Mouse (Mus musculus) embryonic facial prominence, embryonic 14.5 days (tissue): ENCODE results near the gene Map3k4. TPM values are rescaled to one million over a fixed set of nuclear protein-coding genes. Genes with fewer than 3 reads are reported as not detected.
"Not testable (repeated sequence)": the region's sequence is repeated elsewhere in the genome, so short reads cannot be mapped to it uniquely, and the experiment has no call there.

Experiments used
- ATAC-seq: fragments of 200-750 bp; cut with Nextera tagmentation; 2 replicates; pipeline ENCODE4 v1.8.0; 2017; ENCODE audit warnings: low read depth, moderate number of reproducible peaks, moderate TSS enrichment
- DNase-seq: peaks from one replicate; pipeline ENCODE4 v3.0.0-alpha.2; 2015; ENCODE audit warnings: low spot score
- H3K27ac ChIP-seq: fragments of 300-500 bp; sonication (generic); replicated peaks from 2 replicates; pipeline ENCODE4 v1.5.1; 2014; ENCODE audit warnings: low read depth, mild to moderate bottlenecking, low read length, moderate library complexity
- H3K27me3 ChIP-seq: fragments of 300-500 bp; sonication (generic); replicated peaks from 2 replicates; pipeline ENCODE4 v1.6.1; 2014; ENCODE audit warnings: low read length; ENCODE audit not compliant: control insufficient read depth, insufficient read depth
- H3K36me3 ChIP-seq: fragments of 300-500 bp; sonication (generic); 2 replicates; pipeline ENCODE4 v1.6.1; 2014; ENCODE audit warnings: low read length, mixed read lengths; ENCODE audit not compliant: control insufficient read depth, insufficient read depth
- H3K4me1 ChIP-seq: fragments of 300-500 bp; sonication (generic); 2 replicates; pipeline ENCODE4 v1.6.1; 2014; ENCODE audit warnings: antibody characterized with exemption, low read length; ENCODE audit not compliant: control insufficient read depth, insufficient read depth
- H3K4me2 ChIP-seq: fragments of 300-500 bp; sonication (generic); 2 replicates; pipeline ENCODE4 v1.6.1; 2014; ENCODE audit warnings: low read depth, mild to moderate bottlenecking, low read length, moderate library complexity, mixed read lengths
- H3K4me3 ChIP-seq: fragments of 300-500 bp; sonication (generic); 2 replicates; pipeline ENCODE4 v1.5.1; 2014; ENCODE audit warnings: low read depth, mild to moderate bottlenecking, low read length
- H3K9ac ChIP-seq: fragments of 300-500 bp; sonication (generic); 2 replicates; pipeline ENCODE4 v1.6.1; 2014; ENCODE audit warnings: low read depth, mild to moderate bottlenecking, low read length, moderate library complexity, mixed read lengths
- H3K9me3 ChIP-seq: fragments of 300-500 bp; sonication (generic); 2 replicates; pipeline ENCODE4 v1.6.1; 2016; ENCODE audit warnings: low read length; ENCODE audit not compliant: control insufficient read depth
- WGBS: fragments of 180-500 bp; shearing (Covaris S2); extraction: QIAGEN DNeasy Blood & Tissue Kit; methylation state at CpG from one replicate; pipeline ENCODE4 v1.1.7; 2014; 5-methylcytosine and 5-hydroxymethylcytosine counted together
- polyA plus RNA-seq: library from polyadenylated mRNA; unstranded; fragments of >200 nt; fragmentation: Nextera tagmentation; extraction: Ambion mirVana; gene quantifications from 2 replicates; pipeline ENCODE4 v1.2.1, GENCODE M21; 2014

Gene Map3k4
- polyA plus RNA-seq, 1 experiment from 2014 or later, result 34.2 TPM

DNA sequence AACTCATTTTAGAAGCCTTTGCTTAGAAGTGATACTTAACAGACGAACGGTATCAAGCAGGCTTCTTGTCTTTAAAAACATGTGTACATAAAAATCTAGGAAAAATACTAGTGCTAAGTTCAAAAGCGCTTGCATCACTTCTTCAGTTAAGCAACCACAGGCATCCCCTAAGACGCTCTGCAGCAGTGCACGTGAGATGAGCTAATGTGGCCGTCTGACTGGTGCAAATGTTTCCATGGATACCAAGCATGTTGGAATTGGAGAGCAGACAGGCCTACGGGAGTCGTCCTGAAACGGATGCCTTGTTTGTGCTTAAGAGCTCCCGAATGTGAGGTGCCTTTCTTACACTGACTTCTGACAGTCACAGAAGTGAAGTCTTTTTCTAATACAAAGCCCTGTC is 27.9 kb downstream of the Map3k4 start:
- H3K27me3 ChIP-seq, result no peaks in the 10 kb centered on the region
- no peak overlapping the region for H3K4me2 ChIP-seq
- 19% methylated on average over 10 of the region's 10 CpGs for WGBS
- 0 out of 2 replicates have a peak, but pooled peaks cover 3% of the 10 kb centered on the region for H3K9me3 ChIP-seq
- H3K36me3 ChIP-seq, result peaks cover 9% of the 10 kb centered on the region; the same call in 1 of the 2 replicates
- peak overlapping the region; percentile 39; the same call in 1 of the 2 replicates for H3K27ac ChIP-seq
- peak; percentile 96 for ATAC-seq
- H3K4me3 ChIP-seq, result no peak overlapping the region
- DNase-seq, result peak; percentile 95
- no peak overlapping the region for H3K9ac ChIP-seq
- H3K4me1 ChIP-seq, result peaks cover 20% of the 10 kb centered on the region

DNA sequence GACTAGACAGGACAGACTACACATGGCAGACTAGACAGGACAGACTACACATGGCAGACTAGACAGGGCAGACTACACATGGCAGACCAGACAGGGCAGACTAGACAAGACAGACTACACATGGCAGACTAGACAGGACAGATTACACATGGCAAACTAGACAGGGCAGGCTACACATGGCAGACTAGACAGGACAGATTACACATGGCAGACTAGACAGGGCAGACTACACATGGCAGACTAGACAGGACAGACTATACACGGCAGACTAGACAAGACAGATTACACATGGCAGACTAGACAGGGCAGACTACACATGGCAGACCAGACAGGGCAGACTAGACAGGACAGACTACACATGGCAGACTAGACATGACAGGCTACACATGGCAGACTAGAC is 28.8 kb downstream of the Map3k4 start:
- WGBS, result 80% methylated on average over 1 of the region's 1 CpGs
- ATAC-seq, DNase-seq: not testable (repeated sequence)

DNA sequence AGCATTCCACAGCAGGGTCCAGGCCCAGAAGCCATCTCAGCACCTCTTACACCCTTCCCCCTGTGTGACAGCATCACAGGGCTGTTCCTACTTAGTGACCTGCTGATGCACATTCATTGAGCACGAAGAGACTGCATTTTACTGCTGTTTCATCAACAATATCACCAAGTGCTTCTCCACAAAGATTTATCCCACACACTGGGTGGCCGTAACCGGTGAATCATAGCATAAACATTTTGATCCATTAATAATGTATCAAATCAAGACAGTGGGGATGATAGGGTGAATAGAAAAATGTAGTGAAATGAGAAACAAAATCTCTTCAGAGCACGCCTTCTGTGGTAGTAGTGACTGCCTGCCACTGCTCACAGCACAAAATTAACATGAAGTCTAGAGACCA is 29.7 kb downstream of the Map3k4 start:
- no peak overlapping the region for H3K4me3 ChIP-seq
- peaks cover 9% of the 10 kb centered on the region; the same call in 1 of the 2 replicates for H3K36me3 ChIP-seq
- DNase-seq (no peak), ATAC-seq (no peak)
- no peak overlapping the region for H3K4me2 ChIP-seq
- no peaks in the 10 kb centered on the region for H3K27me3 ChIP-seq
- no peak overlapping the region for H3K27ac ChIP-seq
- no peak overlapping the region for H3K9ac ChIP-seq
- peaks cover 17% of the 10 kb centered on the region for H3K4me1 ChIP-seq
- 0 out of 2 replicates have a peak, but pooled peaks cover 3% of the 10 kb centered on the region for H3K9me3 ChIP-seq
- WGBS, result 95% methylated on average over 4 of the region's 4 CpGs

More for the DNA sequence above, 28.8 kb downstream of the Map3k4 start:
- H3K36me3 ChIP-seq, H3K9ac ChIP-seq, H3K9me3 ChIP-seq, H3K27me3 ChIP-seq, H3K4me2 ChIP-seq, H3K4me3 ChIP-seq, H3K27ac ChIP-seq: not testable (repeated sequence)
- H3K4me1 ChIP-seq, result peaks cover 20% of the 10 kb centered on the region

DNA sequence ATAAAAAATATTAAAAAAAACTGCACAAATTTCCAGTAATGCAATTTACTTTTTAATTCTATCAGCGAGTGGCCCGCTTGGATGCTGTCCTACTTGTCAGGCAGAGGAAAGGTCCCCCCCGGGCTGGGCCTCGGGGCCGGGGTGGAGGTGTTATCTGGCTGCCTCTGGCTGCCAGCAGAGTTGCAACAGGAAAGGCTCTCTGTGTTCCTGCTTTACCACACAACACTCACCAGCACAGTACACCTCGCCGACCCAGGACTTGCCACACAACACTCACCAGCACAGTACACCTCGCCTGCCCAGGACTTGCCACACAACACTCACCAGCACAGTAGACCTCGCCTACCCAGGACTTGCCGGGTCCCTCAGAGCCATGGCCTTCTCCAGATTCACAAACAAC is 38.8 kb downstream of the Map3k4 start:
- Histone ChIP-seq H3K4me2 (no peak overlapping the region), H3K9ac (no peak overlapping the region), H3K27ac (peak overlapping the region; percentile 61; the same call in 1 of the 2 replicates), H3K9me3 (peaks cover 7% of the 10 kb centered on the region; the same call in 1 of the 2 replicates), H3K4me3 (no peak overlapping the region), H3K36me3 (peaks cover 33% of the 10 kb centered on the region; the same call in 1 of the 2 replicates), H3K27me3 (no peaks in the 10 kb centered on the region), H3K4me1 (peaks cover 10% of the 10 kb centered on the region; the same call in 1 of the 2 replicates)
- no peak for ATAC-seq
- no peak for DNase-seq
- 95% methylated on average over 10 of the region's 10 CpGs for WGBS

DNA sequence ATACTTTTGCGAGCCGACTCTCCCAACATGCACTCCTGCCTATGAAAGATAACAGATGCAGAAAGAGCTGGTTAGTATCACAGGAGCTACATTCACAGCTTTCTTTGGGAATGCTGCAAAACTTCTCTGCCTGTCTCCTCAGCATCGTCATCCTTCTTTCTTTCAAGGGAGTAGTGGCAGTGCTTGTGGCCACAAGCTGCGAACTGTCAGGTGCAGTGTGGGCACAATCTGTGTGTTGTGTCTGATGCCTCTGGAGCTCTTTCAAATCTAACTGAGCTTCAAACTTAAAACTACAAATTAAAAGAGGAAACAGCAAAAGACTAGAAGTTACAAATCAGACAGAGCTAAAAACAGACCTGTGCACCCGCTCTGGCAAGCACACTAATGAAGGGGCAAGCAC is 40.5 kb downstream of the Map3k4 start:
- no peak overlapping the region for H3K9ac ChIP-seq
- no peak overlapping the region for H3K4me3 ChIP-seq
- H3K27me3 ChIP-seq, result no peaks in the 10 kb centered on the region
- H3K4me2 ChIP-seq, result no peak overlapping the region
- ATAC-seq (no peak), DNase-seq (no peak)
- H3K27ac ChIP-seq, result no peak overlapping the region; the same call in 1 of the 2 replicates
- 76% methylated on average over 5 of the region's 5 CpGs for WGBS
- peaks cover 29% of the 10 kb centered on the region; the same call in 1 of the 2 replicates for H3K36me3 ChIP-seq
- peaks cover 2% of the 10 kb centered on the region; the same call in 1 of the 2 replicates for H3K9me3 ChIP-seq
- H3K4me1 ChIP-seq, result peaks cover 10% of the 10 kb centered on the region

DNA sequence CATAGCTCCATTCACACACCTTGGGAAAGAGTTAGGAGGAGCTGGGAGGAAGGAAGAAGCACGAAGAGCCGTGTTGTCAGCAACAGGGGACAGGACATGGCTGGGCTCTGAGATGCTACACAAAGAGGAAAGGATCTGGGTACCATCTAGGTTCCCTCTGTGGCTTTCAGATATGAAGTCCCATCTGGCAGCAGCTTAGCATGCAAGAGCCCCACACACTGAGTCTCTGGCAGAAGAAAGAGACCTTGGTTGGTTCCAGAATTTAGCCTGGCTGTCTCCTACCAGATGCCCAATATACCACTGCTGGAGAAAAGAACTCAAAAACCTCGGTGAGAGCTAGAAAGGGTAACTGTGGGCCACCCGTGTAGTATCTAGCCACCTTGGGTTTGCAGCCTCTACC is 41.3 kb downstream of the Map3k4 start:
- Histone ChIP-seq H3K36me3 (peaks cover 26% of the 10 kb centered on the region; the same call in 1 of the 2 replicates), H3K9me3 (no peaks in the 10 kb centered on the region), H3K4me2 (no peak overlapping the region), H3K27me3 (no peaks in the 10 kb centered on the region), H3K27ac (no peak overlapping the region), H3K9ac (no peak overlapping the region), H3K4me1 (peaks cover 10% of the 10 kb centered on the region), H3K4me3 (no peak overlapping the region)
- ATAC-seq (no peak), DNase-seq (no peak)
- WGBS, result 84% methylated on average over 4 of the region's 4 CpGs

DNA sequence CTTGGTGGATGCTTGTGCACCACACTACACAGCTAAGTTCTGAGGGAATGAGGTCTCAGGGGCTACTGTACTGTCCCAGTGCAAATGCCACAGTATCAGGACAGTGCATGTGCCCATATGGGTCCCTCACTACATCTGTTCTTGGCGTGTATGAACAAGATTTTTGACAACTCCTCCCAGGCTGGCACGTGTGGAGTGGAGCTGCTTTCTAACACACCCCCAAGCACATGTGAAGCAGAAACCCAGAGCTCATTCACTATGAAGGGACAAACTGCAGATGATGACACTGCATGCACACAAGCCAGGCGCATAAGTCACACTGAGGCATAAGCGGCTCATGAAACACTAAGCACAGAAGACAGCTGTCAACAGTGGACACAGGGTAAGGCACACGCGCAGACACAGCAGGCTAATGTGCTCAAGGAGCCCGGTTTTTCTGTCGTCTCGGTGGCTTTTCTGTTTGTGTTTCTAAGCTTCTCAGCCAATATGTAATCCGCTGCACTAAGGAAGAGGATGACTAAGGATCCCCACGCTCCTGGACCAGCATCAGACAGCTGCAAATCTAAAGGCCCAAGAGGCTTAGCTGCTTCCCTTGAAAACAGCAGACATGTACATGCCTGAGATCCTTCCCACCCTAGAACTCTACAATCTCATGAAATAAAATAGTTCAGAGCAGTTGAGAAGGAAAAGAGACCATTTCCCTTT is 41.9 kb downstream of the Map3k4 start:
- no peak overlapping the region for H3K9ac ChIP-seq
- ATAC-seq (no peak), DNase-seq (peak; percentile 40)
- H3K4me2 ChIP-seq, result no peak overlapping the region
- H3K27me3 ChIP-seq, result no peaks in the 10 kb centered on the region
- no peak overlapping the region for H3K4me3 ChIP-seq
- H3K9me3 ChIP-seq, result no peaks in the 10 kb centered on the region
- 73% methylated on average over 11 of the region's 11 CpGs for WGBS
- H3K36me3 ChIP-seq, result peaks cover 29% of the 10 kb centered on the region
- peaks cover 10% of the 10 kb centered on the region for H3K4me1 ChIP-seq
- no peak overlapping the region for H3K27ac ChIP-seq

DNA sequence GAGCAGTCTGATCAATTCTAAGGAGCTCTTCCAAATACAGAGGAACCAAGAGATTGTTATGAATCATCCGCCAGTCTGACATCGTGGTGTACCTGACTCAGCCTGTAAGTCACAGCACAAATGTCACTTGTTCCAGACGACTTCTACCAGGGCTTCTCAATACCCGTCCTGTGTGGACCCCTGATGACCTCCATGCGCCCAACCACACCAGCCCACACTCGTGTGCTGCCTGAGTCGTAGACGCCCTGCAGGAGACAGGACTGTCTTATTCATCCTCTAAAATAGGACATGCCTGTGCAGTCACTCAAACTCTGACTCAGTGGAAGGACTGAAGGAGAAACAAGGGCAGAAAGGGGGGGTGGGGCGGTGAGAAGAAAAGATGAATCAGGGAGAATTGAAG is 42.8 kb downstream of the Map3k4 start:
- H3K4me3 ChIP-seq, result no peak overlapping the region
- peaks cover 10% of the 10 kb centered on the region for H3K4me1 ChIP-seq
- H3K9ac ChIP-seq, result no peak overlapping the region
- no peak for DNase-seq
- H3K36me3 ChIP-seq, result peaks cover 38% of the 10 kb centered on the region
- no peaks in the 10 kb centered on the region for H3K27me3 ChIP-seq
- H3K9me3 ChIP-seq, result no peaks in the 10 kb centered on the region
- no peak overlapping the region for H3K4me2 ChIP-seq
- WGBS, result 75% methylated on average over 9 of the region's 9 CpGs
- no peak overlapping the region for H3K27ac ChIP-seq
- ATAC-seq, result no peak

DNA sequence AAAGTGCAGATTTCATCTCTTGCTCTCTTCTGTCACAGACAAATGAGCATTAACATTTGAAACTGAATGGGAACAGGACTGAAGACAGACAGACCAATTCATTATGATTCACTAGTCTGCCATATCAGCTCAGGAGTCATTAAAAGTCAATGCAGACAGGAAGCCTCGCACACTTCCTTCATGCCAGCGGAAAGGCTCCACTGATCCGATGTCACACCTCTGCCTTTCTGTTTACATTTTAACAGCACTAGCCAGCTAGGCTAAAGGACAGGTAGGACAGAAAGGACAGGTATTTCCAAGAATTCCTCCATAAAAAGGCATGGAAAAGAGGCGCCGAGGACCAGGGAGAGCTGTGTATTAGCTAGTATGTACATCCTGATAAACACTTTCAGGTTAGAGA is 45.6 kb downstream of the Map3k4 start:
- WGBS, result 87% methylated on average over 5 of the region's 5 CpGs
- no peaks in the 10 kb centered on the region for H3K9me3 ChIP-seq
- H3K4me1 ChIP-seq, result peaks cover 6% of the 10 kb centered on the region
- ATAC-seq (no peak), DNase-seq (no peak)
- peaks cover 56% of the 10 kb centered on the region for H3K36me3 ChIP-seq
- H3K27me3 ChIP-seq, result no peaks in the 10 kb centered on the region
- H3K9ac ChIP-seq, result no peak overlapping the region
- no peak overlapping the region for H3K27ac ChIP-seq
- H3K4me2 ChIP-seq, result no peak overlapping the region
- H3K4me3 ChIP-seq, result no peak overlapping the region
